Mouse (Mus musculus): ENCODE results near the gene Wdr91. TPM values are rescaled to one million over a fixed set of nuclear protein-coding genes. Genes with fewer than 3 reads are reported as not detected.

The Wdr91 gene
- polyA plus RNA-seq (2015; fragmentation: Nextera tagmentation; extraction: Ambion mirVana): 13.1 and 14.3 TPM in 2 replicates

DNA sequence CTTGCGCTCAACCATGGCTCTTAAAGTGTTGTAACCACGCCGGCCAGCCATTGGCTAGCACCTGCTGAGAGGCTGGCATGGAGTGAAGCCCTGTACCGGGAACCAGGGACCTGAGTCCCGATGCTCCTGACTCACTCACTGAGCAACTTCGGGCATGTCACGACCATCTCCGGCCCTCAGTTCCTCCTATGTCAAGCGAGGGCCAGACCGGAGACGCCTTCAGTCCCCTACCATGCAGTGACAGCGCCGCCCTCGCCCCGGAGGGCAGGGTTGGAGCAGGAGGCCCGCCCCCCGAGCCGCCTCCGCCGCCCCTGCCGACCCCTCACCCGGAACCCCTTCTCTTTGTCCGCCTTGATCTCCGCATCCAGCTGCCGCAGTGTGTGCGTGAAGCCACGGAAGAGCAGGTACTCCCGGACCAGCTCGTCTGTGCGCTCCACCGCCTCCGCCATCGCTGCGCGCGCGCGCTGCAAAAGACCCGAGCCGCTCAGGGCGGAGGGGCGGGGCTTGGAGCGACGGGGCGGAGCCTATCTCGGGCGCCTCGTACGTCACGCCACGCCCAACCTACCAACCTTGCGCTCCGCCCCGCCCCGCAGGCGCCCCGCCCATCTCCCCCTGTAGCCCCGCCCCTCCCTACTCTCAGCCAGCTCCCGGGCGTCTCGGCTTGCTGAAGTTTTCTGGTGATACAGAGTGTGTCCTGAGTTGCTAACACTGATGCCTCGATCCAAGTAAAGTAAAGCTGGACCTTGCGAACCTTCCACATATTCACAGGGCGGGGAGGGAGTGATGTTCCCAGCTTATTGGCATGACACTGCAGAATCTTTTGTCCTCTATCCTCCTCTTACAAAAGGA, at the start of gene Wdr91:
Gene Wdr91 (minus strand): TSS at position 506 of the 849 bp plus-strand sequence.
- peak; percentile 95 for ATAC-seq (ENCODE audit: low FRiP score, low read depth)
- H3K4me3 ChIP-seq: peak within 1 kb of the TSS; percentile 89
- WGBS: under 1% methylated on average over 64 of the region's 64 CpGs

DNA sequence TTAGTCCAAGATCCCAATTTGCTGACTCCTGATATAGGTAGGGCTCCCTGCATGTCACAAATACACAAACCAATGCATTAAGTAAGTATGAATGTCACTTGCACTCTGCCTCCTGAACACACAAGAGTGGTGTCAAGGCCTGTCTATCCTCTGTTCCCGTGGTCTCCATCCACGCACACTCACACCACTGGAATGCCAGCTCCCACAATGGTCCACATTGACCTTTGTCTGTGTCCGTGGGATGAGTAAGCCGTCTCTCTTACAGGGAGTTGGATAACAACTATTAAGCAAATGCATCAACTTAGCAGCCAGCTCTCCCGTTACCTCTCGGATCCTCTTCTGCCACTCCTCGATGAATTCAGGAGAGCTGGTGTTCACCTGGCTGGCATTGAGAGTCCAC, 48.5 kb upstream of the Wdr91 start:
- Histone ChIP-seq H3K27me3 (no peaks in the 10 kb centered on the region), H3K4me1 (replicated peaks) (peaks cover 9% of the 10 kb centered on the region), H3K9ac (no peak overlapping the region), H3K27ac (replicated peaks) (no peak overlapping the region), H3K4me2 (no peak overlapping the region), H3K4me3 (no peak overlapping the region), H3K9me3 (no peaks in the 10 kb centered on the region), H3K36me3 (no peaks in the 10 kb centered on the region)
- 87% methylated on average over 7 of the region's 7 CpGs for WGBS
- no peak for ATAC-seq (ENCODE audit: low FRiP score, low read depth)

More for the DNA sequence above, at the start of gene Wdr91:
- Histone ChIP-seq H3K9ac (peak within 1 kb of the TSS; percentile 71), H3K4me2 (peak within 1 kb of the TSS; percentile 65), H3K4me1 (replicated peaks) (peaks cover 17% of the 10 kb centered on the region), H3K27me3 (no peaks in the 10 kb centered on the region), H3K9me3 (no peaks in the 10 kb centered on the region), H3K27ac (replicated peaks) (peak within 1 kb of the TSS; percentile 91), H3K36me3 (0 out of 2 replicates have a peak, but pooled peaks cover 10% of the 10 kb centered on the region)

DNA sequence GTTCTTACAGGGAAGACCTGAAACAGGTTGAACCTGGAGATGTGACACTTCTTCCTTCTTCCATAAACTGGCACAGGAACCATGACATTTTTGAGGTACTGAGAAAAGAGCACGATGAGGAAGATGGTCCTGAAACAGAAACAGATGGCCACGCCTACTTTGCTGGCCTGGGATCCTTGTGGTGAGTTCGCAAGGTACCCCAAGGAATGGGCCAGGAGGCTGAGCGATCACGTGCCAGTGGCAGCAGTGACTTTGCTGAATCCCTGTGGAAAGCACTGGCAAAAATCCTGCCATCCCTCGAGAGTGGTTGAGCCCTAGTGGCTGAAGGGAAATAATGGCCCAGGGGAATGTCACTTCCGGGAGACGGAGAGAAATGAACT, 45.2 kb upstream of the Wdr91 start:
- no peak for ATAC-seq (ENCODE audit: low FRiP score, low read depth)
- no peaks in the 10 kb centered on the region for H3K9me3 ChIP-seq
- WGBS: 37% methylated on average over 8 of the region's 8 CpGs
- no peaks in the 10 kb centered on the region for H3K27me3 ChIP-seq
- H3K9ac ChIP-seq: no peak overlapping the region
- peaks cover 9% of the 10 kb centered on the region for H3K4me1 ChIP-seq (replicated peaks)
- H3K4me2 ChIP-seq: peak overlapping the region; percentile 38
- H3K27ac ChIP-seq (replicated peaks): no peak overlapping the region
- no peak overlapping the region for H3K4me3 ChIP-seq
- no peaks in the 10 kb centered on the region for H3K36me3 ChIP-seq

GRCm38 (mm10) chr6:34954926-34955861, 44.5 kb upstream of the Wdr91 start:
- peaks cover 9% of the 10 kb centered on the region for H3K4me1 ChIP-seq (replicated peaks)
- peak; percentile 74 for ATAC-seq (ENCODE audit: low FRiP score, low read depth)
- no peak overlapping the region for H3K9ac ChIP-seq
- WGBS: 52% methylated on average over 18 of the region's 18 CpGs
- H3K4me3 ChIP-seq: no peak overlapping the region
- H3K27ac ChIP-seq (replicated peaks): no peak overlapping the region
- no peaks in the 10 kb centered on the region for H3K27me3 ChIP-seq
- peak overlapping the region; percentile 38 for H3K4me2 ChIP-seq
- no peaks in the 10 kb centered on the region for H3K9me3 ChIP-seq
- no peaks in the 10 kb centered on the region for H3K36me3 ChIP-seq

DNA sequence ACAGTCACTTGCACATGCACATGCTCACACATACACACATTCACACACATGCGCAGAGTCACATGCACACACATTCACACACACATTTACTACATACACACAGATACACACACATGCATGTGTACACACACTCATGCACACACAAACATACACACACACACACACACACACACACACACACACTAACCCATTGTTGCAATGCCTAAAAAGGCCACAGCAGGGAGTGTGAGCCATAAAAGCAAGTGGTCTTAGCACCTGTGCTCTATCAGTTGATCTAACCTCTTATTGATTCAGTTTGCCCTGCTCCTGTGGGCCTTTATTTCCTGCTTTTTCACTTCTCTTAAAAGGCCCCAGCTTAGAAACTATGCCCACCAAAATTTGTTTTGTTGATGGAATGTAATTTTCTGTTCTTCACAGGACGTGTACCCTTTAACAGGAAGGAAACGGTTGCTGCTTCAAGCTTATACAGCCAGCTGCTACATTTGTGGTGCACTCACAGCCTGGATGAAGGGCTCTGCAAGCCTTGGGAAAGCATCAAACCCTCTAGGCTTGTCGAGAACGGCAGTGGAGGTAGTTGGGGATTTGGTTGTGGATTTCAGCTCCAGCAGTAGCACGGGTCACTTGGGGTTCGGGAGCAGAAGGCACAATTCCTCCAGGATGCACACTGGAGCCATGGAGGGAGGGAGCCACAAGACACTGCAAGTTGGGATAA, 41.4 kb upstream of the Wdr91 start:
- Histone ChIP-seq H3K4me3 (no peak overlapping the region), H3K9me3 (no peaks in the 10 kb centered on the region), H3K4me2 (no peak overlapping the region), H3K9ac (no peak overlapping the region), H3K36me3 (no peaks in the 10 kb centered on the region), H3K27ac (replicated peaks) (no peak overlapping the region), H3K27me3 (no peaks in the 10 kb centered on the region), H3K4me1 (replicated peaks) (peaks cover 9% of the 10 kb centered on the region)
- ATAC-seq (ENCODE audit: low FRiP score, low read depth): no peak
- 75% methylated on average over 7 of the region's 7 CpGs for WGBS

GRCm38 (mm10) chr6:34951518-34951917, 40.8 kb upstream of the Wdr91 start:
- Histone ChIP-seq H3K27me3 (no peaks in the 10 kb centered on the region), H3K4me1 (replicated peaks) (peaks cover 9% of the 10 kb centered on the region), H3K9ac (no peak overlapping the region), H3K27ac (replicated peaks) (no peak overlapping the region), H3K9me3 (no peaks in the 10 kb centered on the region), H3K4me2 (no peak overlapping the region), H3K36me3 (no peaks in the 10 kb centered on the region), H3K4me3 (no peak overlapping the region)
- no peak for ATAC-seq (ENCODE audit: low FRiP score, low read depth)
- WGBS: 89% methylated on average over 7 of the region's 7 CpGs

GRCm38 (mm10) chr6:34948461-34948860, 37.8 kb upstream of the Wdr91 start:
- Histone ChIP-seq H3K9ac (no peak overlapping the region), H3K36me3 (no peaks in the 10 kb centered on the region), H3K27me3 (no peaks in the 10 kb centered on the region), H3K27ac (replicated peaks) (no peak overlapping the region), H3K9me3 (no peaks in the 10 kb centered on the region), H3K4me3 (peak overlapping the region; percentile 21), H3K4me1 (replicated peaks) (no peaks in the 10 kb centered on the region), H3K4me2 (peak overlapping the region; percentile 48)
- WGBS: 18% methylated on average over 11 of the region's 11 CpGs
- ATAC-seq (ENCODE audit: low FRiP score, low read depth): peak; percentile 61; the same call in 1 of the 2 replicates

GRCm38 (mm10) chr6:34946486-34947079, 35.9 kb upstream of the Wdr91 start:
- Histone ChIP-seq H3K27ac (replicated peaks) (no peak overlapping the region), H3K36me3 (no peaks in the 10 kb centered on the region), H3K27me3 (no peaks in the 10 kb centered on the region), H3K4me1 (replicated peaks) (no peaks in the 10 kb centered on the region), H3K4me3 (no peak overlapping the region), H3K9me3 (no peaks in the 10 kb centered on the region), H3K9ac (no peak overlapping the region), H3K4me2 (no peak overlapping the region)
- 90% methylated on average over 1 of the region's 1 CpGs for WGBS
- no peak for ATAC-seq (ENCODE audit: low FRiP score, low read depth)

- Histone ChIP-seq H3K36me3 (no peaks in the 10 kb centered on the region), H3K9me3 (no peaks in the 10 kb centered on the region), H3K9ac (no peak overlapping the region), H3K4me3 (no peak overlapping the region), H3K27me3 (no peaks in the 10 kb centered on the region), H3K4me2 (no peak overlapping the region), H3K27ac (replicated peaks) (no peak overlapping the region), H3K4me1 (replicated peaks) (no peaks in the 10 kb centered on the region)
- 83% methylated on average over 5 of the region's 5 CpGs for WGBS
- ATAC-seq (ENCODE audit: low FRiP score, low read depth): no peak
Measured at GRCm38 (mm10) chr6:34943499-34943898, 32.8 kb upstream of the Wdr91 start.

DNA sequence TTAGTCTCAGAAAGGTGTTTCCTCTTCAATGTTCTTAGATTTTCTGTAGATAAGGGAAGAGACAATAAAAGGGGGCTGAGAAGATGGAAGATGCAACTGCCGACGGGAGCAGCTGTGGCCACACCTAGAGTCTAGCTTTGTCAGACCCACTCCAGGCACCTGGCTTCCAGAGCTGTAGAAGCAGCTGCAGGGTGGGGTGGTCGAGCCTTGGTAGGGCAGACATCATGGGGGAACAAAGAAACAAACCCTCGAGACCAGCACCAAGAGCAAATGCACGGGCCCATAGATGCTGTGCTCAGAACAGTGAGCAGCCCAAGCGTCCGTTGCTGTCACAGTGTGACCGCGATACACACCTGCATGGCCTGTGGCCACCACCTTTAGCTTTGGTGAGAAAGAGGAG, 31.8 kb upstream of the Wdr91 start:
- H3K4me2 ChIP-seq: no peak overlapping the region
- H3K9ac ChIP-seq: no peak overlapping the region
- H3K4me1 ChIP-seq (replicated peaks): no peaks in the 10 kb centered on the region
- ATAC-seq (ENCODE audit: low FRiP score, low read depth): no peak
- no peak overlapping the region for H3K4me3 ChIP-seq
- 92% methylated on average over 9 of the region's 9 CpGs for WGBS
- no peaks in the 10 kb centered on the region for H3K36me3 ChIP-seq
- no peaks in the 10 kb centered on the region for H3K9me3 ChIP-seq
- H3K27me3 ChIP-seq: no peaks in the 10 kb centered on the region
- no peak overlapping the region for H3K27ac ChIP-seq (replicated peaks)

DNA sequence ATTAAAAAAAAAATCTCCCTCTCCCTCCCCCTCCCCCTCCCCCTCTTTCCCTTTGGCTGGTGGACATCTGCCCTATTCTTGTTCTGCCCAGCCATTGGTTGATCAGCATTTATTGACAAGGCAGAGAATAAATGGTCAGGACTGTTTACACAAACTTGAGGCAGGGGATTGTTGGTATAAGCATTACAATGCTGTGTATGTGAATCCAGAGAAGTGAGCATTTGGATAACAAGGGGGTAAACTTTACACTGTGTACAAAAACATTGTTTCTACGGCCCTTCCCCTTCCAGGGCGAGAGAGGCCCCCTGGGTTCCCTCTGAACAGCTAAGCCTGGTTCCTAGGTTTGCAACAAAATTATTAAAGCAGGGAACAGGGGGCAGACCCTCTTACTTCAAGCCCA, 30.8 kb upstream of the Wdr91 start:
- no peaks in the 10 kb centered on the region for H3K9me3 ChIP-seq
- no peak overlapping the region for H3K27ac ChIP-seq (replicated peaks)
- 70% methylated on average over 2 of the region's 2 CpGs for WGBS
- no peaks in the 10 kb centered on the region for H3K27me3 ChIP-seq
- H3K9ac ChIP-seq: no peak overlapping the region
- H3K4me2 ChIP-seq: no peak overlapping the region
- no peaks in the 10 kb centered on the region for H3K4me1 ChIP-seq (replicated peaks)
- no peak for ATAC-seq (ENCODE audit: low FRiP score, low read depth)
- H3K36me3 ChIP-seq: no peaks in the 10 kb centered on the region
- no peak overlapping the region for H3K4me3 ChIP-seq
